ENCODE assay signal across 26 mouse cellular contexts in genomic region chr7:43362021-43362420, GRCm38 (mm10). TPM values are rescaled to one million over a fixed set of nuclear protein-coding genes. Genes with fewer than 3 reads are reported as not detected.
"Had no signal": no experiment of that assay in that cellular context is flagged by ENCODE, and none has a peak within 500 bp of the region (broad histone marks: within the 10 kb centered on the region; RNA-seq: fewer than 3 reads in every experiment).

No protein-coding gene starts in this region.

- H3K27ac ChIP-seq: intestine, embryonic 15.5 days; layer of hippocampus, adult 2 months; left cerebral cortex, adult 2 months; limb, embryonic 12.5 days; limb, embryonic 15.5 days; liver, embryonic 14.5 days; lung, embryonic 15.5 days; midbrain, embryonic 10.5 days; midbrain, embryonic 13.5 days; neural tube, embryonic 13.5 days; stomach, postnatal 0 days had no signal

- H3K36me3 ChIP-seq: intestine, embryonic 15.5 days; limb, embryonic 12.5 days; limb, embryonic 15.5 days; lung, embryonic 15.5 days; midbrain, embryonic 10.5 days; midbrain, embryonic 13.5 days; neural tube, embryonic 13.5 days had no signal

- H3K27me3 ChIP-seq: intestine, embryonic 15.5 days; limb, embryonic 12.5 days; limb, embryonic 15.5 days; lung, embryonic 15.5 days; megakaryocyte, embryonic 14.5 days; midbrain, embryonic 13.5 days; neural tube, embryonic 13.5 days had no signal

- H3K4me2 ChIP-seq: intestine, embryonic 15.5 days; limb, embryonic 12.5 days; limb, embryonic 15.5 days; lung, embryonic 15.5 days; midbrain, embryonic 13.5 days; neural tube, embryonic 13.5 days had no signal

- H3K4me3 ChIP-seq: intestine, embryonic 15.5 days; layer of hippocampus, adult 2 months; left cerebral cortex, adult 2 months; limb, embryonic 12.5 days; limb, embryonic 15.5 days; lung, embryonic 15.5 days; megakaryocyte, embryonic 14.5 days; midbrain, embryonic 10.5 days; midbrain, embryonic 13.5 days; myocyte; neural tube, embryonic 13.5 days had no signal

- H3K4me1 ChIP-seq: intestine, embryonic 15.5 days; limb, embryonic 12.5 days; limb, embryonic 15.5 days; lung, embryonic 15.5 days; midbrain, embryonic 10.5 days; midbrain, embryonic 13.5 days; neural tube, embryonic 13.5 days had no signal

- H3K9me3 ChIP-seq: intestine, embryonic 15.5 days; limb, embryonic 12.5 days; limb, embryonic 15.5 days; lung, embryonic 15.5 days; megakaryocyte, embryonic 14.5 days; midbrain, embryonic 10.5 days; midbrain, embryonic 13.5 days; neural tube, embryonic 13.5 days had no signal

- DNase-seq: kidney, adult 11 months; kidney, adult 9 months; kidney, postnatal 14 days; layer of hippocampus, postnatal 36 days; lung, adult 18-20 months; lung, postnatal 10 days; lung, postnatal 36 days; retina, postnatal 1 day; thymus, adult 2 months; thymus, postnatal 25 days had no signal

- ATAC-seq: intestine, embryonic 15.5 days; midbrain, embryonic 13.5 days; midbrain, embryonic 16.5 days had no signal

- H3K9ac ChIP-seq: intestine, embryonic 15.5 days; limb, embryonic 12.5 days; limb, embryonic 15.5 days; liver, embryonic 14.5 days; lung, embryonic 15.5 days; midbrain, embryonic 13.5 days; neural tube, embryonic 13.5 days had no signal

RNA-seq across cellular contexts. Expression of gene Siglecf, which starts 10.9 kb away (rescaled TPM):
- polyA plus RNA-seq: kidney, embryonic 16.5 days; myocyte; stomach, embryonic 14.5 days had no signal

RNA-seq across cellular contexts. Expression of gene Siglecg, which starts 46.0 kb away (rescaled TPM):
- polyA plus RNA-seq: limb, embryonic 12.5 days; midbrain, embryonic 16.5 days had no signal
